Mouse (Mus musculus) cortical plate, adult 2 months (tissue): Measurements from ENCODE around the gene Efna5. TPM values are rescaled to one million over a fixed set of nuclear protein-coding genes. Genes with fewer than 3 reads are reported as not detected.

Source experiments
- H3K27ac ChIP-seq: fragments of 200-500 bp; 2 replicates; pipeline ENCODE4 v1.5.1; 2012; ENCODE audit warnings: low read length, control low read depth, inconsistent platforms; ENCODE audit not compliant: insufficient read depth
- H3K4me1 ChIP-seq: fragments of 200-500 bp; 2 replicates; pipeline ENCODE4 v1.6.1; 2011; ENCODE audit warnings: low read length; ENCODE audit not compliant: control insufficient read depth, insufficient read depth
- H3K4me3 ChIP-seq: fragments of 200-500 bp; 2 replicates; pipeline ENCODE4 v1.5.1; 2011; ENCODE audit warnings: mild to moderate bottlenecking, low read length, control low read depth; ENCODE audit not compliant: insufficient read depth
- CTCF ChIP-seq: fragments of 200-500 bp; IDR thresholded peaks from 2 replicates; pipeline ENCODE4 v1.5.1; 2011; ENCODE audit warnings: mild to moderate bottlenecking, control low read depth, low read length; ENCODE audit not compliant: insufficient read depth; ENCODE audit errors: extremely low read depth
- POLR2A ChIP-seq: fragments of 200-500 bp; IDR thresholded peaks from 2 replicates; pipeline ENCODE4 v1.6.1; 2011; ENCODE audit warnings: mild to moderate bottlenecking, low read length, control low read depth; ENCODE audit not compliant: insufficient read depth; ENCODE audit errors: extremely low read depth
- polyA plus RNA-seq: library from polyadenylated mRNA; depleted of rRNA; stranded (reverse); fragments of >200 nt; gene quantifications from 2 replicates; pipeline ENCODE4 v1.2.3, GENCODE M21; 2012

Gene Efna5
- polyA plus RNA-seq, 1 experiment, result 14.8 TPM

GRCm38 (mm10) chr17:62676832-62677231 is 204.3 kb downstream of the Efna5 start:
- no peaks in the 10 kb centered on the region for H3K4me1 ChIP-seq
- no peak for TF ChIP-seq CTCF
- TF ChIP-seq POLR2A, result no peak
- no peak overlapping the region for H3K27ac ChIP-seq
- H3K4me3 ChIP-seq, result no peak overlapping the region

GRCm38 (mm10) chr17:62676409-62676808 is 204.7 kb downstream of the Efna5 start:
- no peak overlapping the region for H3K4me3 ChIP-seq
- H3K27ac ChIP-seq, result no peak overlapping the region
- TF ChIP-seq CTCF, result no peak
- TF ChIP-seq POLR2A, result no peak
- no peaks in the 10 kb centered on the region for H3K4me1 ChIP-seq

- H3K4me1 ChIP-seq, result no peaks in the 10 kb centered on the region
- TF ChIP-seq POLR2A, result no peak
- TF ChIP-seq CTCF, result no peak
- no peak overlapping the region for H3K4me3 ChIP-seq
- H3K27ac ChIP-seq, result no peak overlapping the region
These were observed 205.3 kb downstream of the Efna5 start for GRCm38 (mm10) chr17:62675811-62676255.

GRCm38 (mm10) chr17:62672068-62672467 is 209.0 kb downstream of the Efna5 start:
- Histone ChIP-seq H3K4me1 (no peaks in the 10 kb centered on the region), H3K27ac (no peak overlapping the region), H3K4me3 (no peak overlapping the region)
- TF ChIP-seq POLR2A, result no peak
- no peak for TF ChIP-seq CTCF

- no peak for TF ChIP-seq CTCF
- no peak for TF ChIP-seq POLR2A
These were observed 214.4 kb downstream of the Efna5 start for GRCm38 (mm10) chr17:62666761-62667160.

GRCm38 (mm10) chr17:62665823-62666222 is 215.3 kb downstream of the Efna5 start:
- Histone ChIP-seq H3K4me1 (no peaks in the 10 kb centered on the region), H3K4me3 (no peak overlapping the region), H3K27ac (no peak overlapping the region)
- TF ChIP-seq POLR2A (no peak), CTCF (no peak)

More at GRCm38 (mm10) chr17:62666761-62667160, 214.4 kb downstream of the Efna5 start:
- Histone ChIP-seq H3K4me1 (no peaks in the 10 kb centered on the region), H3K27ac (no peak overlapping the region), H3K4me3 (no peak overlapping the region)

GRCm38 (mm10) chr17:62664709-62665108 is 216.4 kb downstream of the Efna5 start:
- H3K4me1 ChIP-seq, result no peaks in the 10 kb centered on the region
- no peak overlapping the region for H3K4me3 ChIP-seq
- H3K27ac ChIP-seq, result no peak overlapping the region
- TF ChIP-seq CTCF, result no peak
- TF ChIP-seq POLR2A, result no peak

GRCm38 (mm10) chr17:62661801-62662200 is 219.3 kb downstream of the Efna5 start:
- 0 out of 2 replicates have a peak, but pooled peaks cover 2% of the 10 kb centered on the region for H3K4me1 ChIP-seq
- no peak overlapping the region for H3K27ac ChIP-seq
- no peak overlapping the region for H3K4me3 ChIP-seq
- no peak for TF ChIP-seq CTCF
- TF ChIP-seq POLR2A, result no peak

- H3K4me3 ChIP-seq, result no peak overlapping the region
- H3K4me1 ChIP-seq, result 0 out of 2 replicates have a peak, but pooled peaks cover 2% of the 10 kb centered on the region
- no peak overlapping the region for H3K27ac ChIP-seq
- no peak for TF ChIP-seq CTCF
- TF ChIP-seq POLR2A, result no peak
These were observed 221.5 kb downstream of the Efna5 start for GRCm38 (mm10) chr17:62659501-62660175.
